Mouse (Mus musculus): ENCODE results near the gene A030005K14Rik. TPM values are rescaled to one million over a fixed set of nuclear protein-coding genes. Genes with fewer than 3 reads are reported as not detected.

The A030005K14Rik gene
- not detected in 2 replicates for polyA plus RNA-seq (2012; rRNA removed; ENCODE audit: low replicate concordance)

DNA sequence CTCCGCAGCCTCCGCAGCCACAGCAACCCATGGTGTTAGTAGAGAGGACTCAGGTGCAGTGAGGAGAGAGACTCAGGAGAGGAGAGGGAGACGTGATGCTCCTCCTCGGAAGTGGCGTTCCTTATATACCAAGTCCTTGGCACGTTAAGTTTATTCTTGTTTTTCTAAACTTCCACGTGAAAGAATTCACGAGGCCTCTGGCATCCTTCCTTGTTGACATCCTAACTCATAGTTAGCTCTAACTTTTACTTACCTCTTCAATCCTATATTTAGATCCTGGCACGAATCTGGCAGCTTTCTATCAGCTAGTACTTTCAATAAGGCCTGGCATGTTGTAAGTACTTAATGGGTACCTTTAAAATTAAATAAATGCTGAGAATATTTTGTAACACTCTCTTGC, at the start of gene A030005K14Rik:
Gene A030005K14Rik, minus strand, starts transcription at position 101 of the 400 bp plus-strand sequence.

GRCm38 (mm10) chr1:83060643-83061042, 1.5 kb upstream of the A030005K14Rik start, which contains the start of gene Krtap28-13:
Gene Krtap28-13 (plus strand): TSS chr1:83060930.

GRCm38 (mm10) chr1:83044882-83045427, 14.2 kb downstream of the A030005K14Rik start, which contains the start of gene Gm47969:
Gene Gm47969 (plus strand): TSS chr1:83044932.

GRCm38 (mm10) chr1:83042380-83042779, 16.8 kb downstream of the A030005K14Rik start, which contains the start of gene Krtap28-10:
Gene Krtap28-10 (minus strand): TSS chr1:83042480.

GRCm38 (mm10) chr1:83038109-83038672, 21.0 kb downstream of the A030005K14Rik start, which contains the start of gene Slc19a3:
Gene Slc19a3 (minus strand): TSS chr1:83038448.

Other genes with a start within 250 kb of the A030005K14Rik start
- gene Agfg1, start 219.9 kb downstream of the A030005K14Rik start, polyA plus RNA-seq (2012; rRNA removed; ENCODE audit: low replicate concordance): 36.6 and 52.2 TPM in 2 replicates
- 0.47 and 1.1 TPM in 2 replicates for gene A030005L19Rik, start 146.1 kb downstream of the A030005K14Rik start, polyA plus RNA-seq (2012; rRNA removed; ENCODE audit: low replicate concordance)
- not detected in 2 replicates for gene A030014E15Rik, start 134.5 kb downstream of the A030005K14Rik start, polyA plus RNA-seq (2012; rRNA removed; ENCODE audit: low replicate concordance)
- not detected in 2 replicates for gene Gm6217, start 128.0 kb downstream of the A030005K14Rik start, polyA plus RNA-seq (2012; rRNA removed; ENCODE audit: low replicate concordance)
- not detected in 2 replicates for gene A030003K21Rik, start 116.0 kb downstream of the A030005K14Rik start, polyA plus RNA-seq (2012; rRNA removed; ENCODE audit: low replicate concordance)
- not detected in 2 replicates for gene Gm7544, start 103.4 kb downstream of the A030005K14Rik start, polyA plus RNA-seq (2012; rRNA removed; ENCODE audit: low replicate concordance)
- gene Gm47955, start 99.1 kb downstream of the A030005K14Rik start, polyA plus RNA-seq (2012; rRNA removed; ENCODE audit: low replicate concordance): not detected in 2 replicates
- not detected in 2 replicates for gene Gm47959, start 58.8 kb downstream of the A030005K14Rik start, polyA plus RNA-seq (2012; rRNA removed; ENCODE audit: low replicate concordance)
- gene Slc19a3, start 20.9 kb downstream of the A030005K14Rik start, polyA plus RNA-seq (2012; rRNA removed; ENCODE audit: low replicate concordance): 0.95 and 1.2 TPM in 2 replicates
- not detected in 2 replicates for gene Krtap28-10, start 16.9 kb downstream of the A030005K14Rik start, polyA plus RNA-seq (2012; rRNA removed; ENCODE audit: low replicate concordance)
- not detected in 2 replicates for gene Gm47969, start 14.4 kb downstream of the A030005K14Rik start, polyA plus RNA-seq (2012; rRNA removed; ENCODE audit: low replicate concordance)
- gene Krtap28-13, start 1.6 kb upstream of the A030005K14Rik start, polyA plus RNA-seq (2012; rRNA removed; ENCODE audit: low replicate concordance): 0.16 TPM in 1 of 2 replicates, not detected in the other
- gene Ccl20, start 57.4 kb upstream of the A030005K14Rik start, polyA plus RNA-seq (2012; rRNA removed; ENCODE audit: low replicate concordance): not detected in 2 replicates
- 0.09 TPM in 1 of 2 replicates, not detected in the other for gene Daw1, start 100.4 kb upstream of the A030005K14Rik start, polyA plus RNA-seq (2012; rRNA removed; ENCODE audit: low replicate concordance)